Mouse (Mus musculus) WW6 (cell line): ENCODE data around the gene Clcn6.

Source experiments
- DNase-seq: peaks from one replicate; pipeline ENCODE4 v3.0.0-alpha.2; 2013; ENCODE audit warnings: low read depth, low spot score

Gene Clcn6

GRCm38 (mm10) chr4:147985205-147986132 lies 53.2 kb downstream of the Clcn6 start, which contains the start of gene Nppb:
Nppb (plus strand) TSS chr4:147985788.
- peak; percentile 67 for DNase-seq

DNA sequence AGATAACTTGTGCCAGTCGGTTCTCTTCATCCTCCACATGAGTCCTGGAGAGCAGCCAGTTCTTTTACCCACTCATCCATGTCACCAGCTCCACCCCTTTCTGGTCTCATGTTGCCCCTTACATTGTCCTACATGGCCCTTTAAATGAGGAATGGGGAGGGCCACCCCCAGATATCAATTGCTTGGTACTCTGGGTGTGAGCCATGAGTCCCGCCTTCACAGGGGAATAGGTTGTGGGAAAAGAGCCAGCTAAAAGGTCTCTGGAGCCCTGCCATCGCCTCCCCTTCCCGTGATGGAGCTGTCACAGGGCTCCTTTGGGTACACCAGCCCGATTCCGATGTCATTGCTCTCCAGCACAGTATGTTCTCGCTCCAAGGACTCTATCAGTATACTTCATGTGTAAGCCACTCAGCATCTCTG lies 59.2 kb downstream of the Clcn6 start:
- no peak for DNase-seq

- DNase-seq = no peak
These were observed 60.2 kb downstream of the Clcn6 start for GRCm38 (mm10) chr4:147978391-147978790.

DNA sequence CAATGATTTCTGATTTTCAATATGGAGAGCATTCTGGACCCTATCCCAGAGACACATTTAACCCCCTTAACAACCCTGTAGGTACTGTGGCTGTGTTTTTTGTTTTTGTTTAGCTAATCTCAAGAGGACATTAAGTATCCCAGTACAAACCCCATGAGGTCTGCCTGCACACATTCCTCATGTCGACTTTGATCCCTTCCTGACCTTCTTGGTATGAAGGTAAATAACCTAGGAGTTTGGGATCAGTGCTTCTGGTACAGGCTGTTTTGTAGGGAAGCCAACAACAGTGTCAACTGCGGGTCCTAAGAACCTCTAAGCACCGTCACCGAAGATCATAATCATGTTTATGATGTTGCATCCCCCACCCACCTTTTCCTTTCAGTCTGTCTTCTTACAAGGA lies 60.9 kb downstream of the Clcn6 start:
- no peak for DNase-seq

- no peak for DNase-seq
These were observed 62.4 kb downstream of the Clcn6 start for GRCm38 (mm10) chr4:147976237-147976636.

GRCm38 (mm10) chr4:147969337-147969736 lies 69.3 kb downstream of the Clcn6 start:
- DNase-seq = no peak

DNA sequence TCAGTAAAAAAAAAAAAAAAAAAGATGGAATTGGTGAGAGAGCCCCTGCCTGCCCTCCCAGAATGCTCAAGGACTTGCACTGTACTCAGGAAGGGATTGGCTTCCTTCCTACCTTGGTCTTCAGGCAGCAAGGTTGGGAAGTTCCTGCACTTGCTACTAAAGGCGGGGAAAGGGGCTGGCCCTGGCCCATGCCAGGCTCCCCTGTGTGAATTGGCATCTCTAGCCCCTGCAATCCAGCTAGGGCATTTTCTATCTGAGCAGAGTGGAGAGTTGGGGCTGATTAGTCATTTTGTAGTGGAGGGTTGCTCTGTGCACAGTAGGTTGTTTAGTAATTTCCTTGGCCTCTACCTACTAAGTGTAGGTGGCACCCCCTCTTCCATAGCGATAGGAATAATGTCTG lies 69.8 kb downstream of the Clcn6 start:
- DNase-seq = no peak

DNA sequence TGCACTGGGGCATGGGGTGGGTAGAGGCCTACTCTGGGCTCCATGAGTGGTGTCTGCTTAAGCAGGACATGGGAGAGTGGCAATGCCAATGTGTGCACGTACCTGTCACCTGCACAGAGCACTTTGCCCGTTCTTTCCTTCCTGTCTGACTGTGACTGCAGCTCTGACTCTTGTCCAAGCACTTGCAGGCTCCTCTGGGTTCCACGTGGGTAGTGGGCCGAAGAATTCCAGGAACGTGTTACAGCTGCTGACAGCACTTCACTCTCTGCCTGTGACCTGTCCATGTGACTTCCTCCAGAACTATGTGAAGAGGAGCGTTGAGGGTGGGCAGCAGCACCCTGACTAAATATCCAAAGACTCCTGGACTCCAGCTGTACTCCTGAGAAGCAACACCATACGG lies 72.9 kb downstream of the Clcn6 start:
- no peak for DNase-seq

DNA sequence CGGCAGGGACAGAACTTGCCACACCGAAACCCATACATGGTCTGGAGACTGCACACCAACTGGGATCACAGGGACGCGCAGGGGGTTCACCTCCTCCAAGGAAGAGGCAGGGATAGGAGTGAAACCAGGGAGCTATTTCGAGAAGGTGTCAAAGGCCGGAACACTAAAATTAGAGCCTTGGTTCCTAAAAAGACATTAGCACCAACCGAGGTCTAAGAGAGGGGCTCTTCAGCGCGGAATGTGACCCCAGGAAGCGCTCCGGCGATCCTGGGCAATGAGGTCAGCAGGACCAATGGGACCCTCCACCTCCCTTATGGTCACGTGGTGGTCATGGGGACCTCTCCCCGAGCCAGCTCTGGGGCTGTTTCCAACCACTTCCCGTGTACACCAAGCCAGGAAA lies 75.0 kb downstream of the Clcn6 start:
- no peak for DNase-seq

GRCm38 (mm10) chr4:147962781-147963180 lies 75.8 kb downstream of the Clcn6 start:
- no peak for DNase-seq

DNA sequence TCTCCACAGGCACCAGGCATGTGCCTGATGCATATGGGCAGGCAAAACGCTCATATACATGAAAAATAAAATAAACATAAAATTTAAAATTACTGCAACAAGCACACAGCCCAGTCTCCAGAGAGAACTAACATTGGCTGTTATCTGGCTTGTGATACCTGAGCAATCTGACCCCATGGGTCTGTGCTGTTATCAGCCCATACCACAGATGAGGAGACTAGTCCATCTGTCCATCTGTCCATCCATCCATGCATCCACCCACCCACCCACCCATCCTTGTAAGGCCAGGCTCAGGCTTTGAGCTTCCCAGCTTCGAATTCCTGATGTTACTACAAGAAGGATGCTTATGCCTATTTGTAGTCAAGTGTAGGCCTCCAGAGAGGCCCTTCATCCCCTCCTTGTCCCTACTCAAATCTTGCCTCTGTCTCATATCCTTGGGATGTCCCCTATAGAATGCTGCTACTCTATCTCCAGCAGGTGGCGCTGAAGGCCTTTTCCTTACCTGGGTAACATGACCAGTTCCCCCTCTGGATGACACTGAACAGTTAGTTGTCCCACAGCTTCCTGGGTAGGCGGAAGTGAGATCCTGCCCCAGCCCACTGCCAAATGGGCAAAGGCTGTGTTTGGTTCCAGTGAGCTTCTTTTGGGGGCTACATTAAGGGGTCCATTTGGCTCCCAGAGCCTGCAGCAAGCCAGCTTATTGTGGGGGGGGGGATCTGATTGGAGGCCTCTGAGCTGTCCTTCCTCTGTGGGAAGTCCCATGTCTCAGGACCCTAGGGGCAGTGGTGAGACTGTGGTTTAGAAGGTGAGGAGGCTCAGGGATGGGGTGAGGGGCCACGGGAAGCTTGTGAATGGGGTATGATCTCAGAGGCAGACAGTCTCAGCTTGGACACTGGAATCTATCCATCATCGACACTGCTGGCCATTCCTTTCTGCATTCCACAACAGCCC lies 78.5 kb downstream of the Clcn6 start:
- peak; percentile 70 for DNase-seq

- no peak for DNase-seq
These were observed 81.5 kb downstream of the Clcn6 start for GRCm38 (mm10) chr4:147957141-147957540.
